Mouse (Mus musculus): ENCODE data around the gene Tma16.

Gene Tma16

GRCm38 (mm10) chr8:66486084-66486763, at the start of gene Tma16:
Gene Tma16, minus strand, starts transcription at chr8:66486530.
- peak; percentile 95 for DNase-seq

GRCm38 (mm10) chr8:66520576-66520975, 34.2 kb upstream of the Tma16 start:
- DNase-seq = no peak

- no peak for DNase-seq
Measured at GRCm38 (mm10) chr8:66519149-66519548, 32.8 kb upstream of the Tma16 start.

- DNase-seq = no peak
Measured at GRCm38 (mm10) chr8:66511537-66511936, 25.2 kb upstream of the Tma16 start, which contains the start of gene Tktl2. Gene Tktl2, plus strand, starts transcription at chr8:66511756.

- no peak for DNase-seq
Measured at GRCm38 (mm10) chr8:66503381-66503780, 17.1 kb upstream of the Tma16 start.

GRCm38 (mm10) chr8:66496998-66497577, 10.8 kb upstream of the Tma16 start:
- DNase-seq = peak; percentile 72

- DNase-seq = peak; percentile 73
Measured at GRCm38 (mm10) chr8:66495726-66496125, 9.4 kb upstream of the Tma16 start.

- no peak for DNase-seq
Measured at GRCm38 (mm10) chr8:66494496-66494895, 8.2 kb upstream of the Tma16 start.

GRCm38 (mm10) chr8:66490624-66491023, 4.3 kb upstream of the Tma16 start:
- no peak for DNase-seq

GRCm38 (mm10) chr8:66488556-66488955, 2.2 kb upstream of the Tma16 start:
- no peak for DNase-seq

- no peak for DNase-seq
Measured at GRCm38 (mm10) chr8:66476880-66477279, 9.4 kb downstream of the Tma16 start.

- no peak for DNase-seq
Measured at GRCm38 (mm10) chr8:66469821-66470220, 16.5 kb downstream of the Tma16 start.

- DNase-seq = no peak
Measured at GRCm38 (mm10) chr8:66457057-66457456, 29.3 kb downstream of the Tma16 start.

- DNase-seq = peak; percentile 48
Measured at GRCm38 (mm10) chr8:66450691-66451090, 35.6 kb downstream of the Tma16 start.

- DNase-seq = no peak
Measured at GRCm38 (mm10) chr8:66445351-66445750, 41.0 kb downstream of the Tma16 start.

- no peak for DNase-seq
Measured at GRCm38 (mm10) chr8:66444141-66444540, 42.2 kb downstream of the Tma16 start.

- peak; percentile 65 for DNase-seq
Measured at GRCm38 (mm10) chr8:66442778-66443177, 43.6 kb downstream of the Tma16 start.

- DNase-seq = peak; percentile 57
Measured at GRCm38 (mm10) chr8:66441123-66441522, 45.2 kb downstream of the Tma16 start.

GRCm38 (mm10) chr8:66438468-66438867, 47.9 kb downstream of the Tma16 start:
- no peak for DNase-seq

GRCm38 (mm10) chr8:66437929-66438328, 48.4 kb downstream of the Tma16 start:
- DNase-seq = no peak

- DNase-seq = no peak
Measured at GRCm38 (mm10) chr8:66436804-66437203, 49.5 kb downstream of the Tma16 start.

GRCm38 (mm10) chr8:66433577-66433976, 52.8 kb downstream of the Tma16 start:
- DNase-seq = peak; percentile 61

- no peak for DNase-seq
Measured at GRCm38 (mm10) chr8:66430639-66431038, 55.7 kb downstream of the Tma16 start.
